Mouse (Mus musculus) ovary, postnatal 36 days (tissue): Measurements from ENCODE around the gene Zfp708.
"Not testable (repeated sequence)": the region's sequence is repeated elsewhere in the genome, so short reads cannot be mapped to it uniquely, and the experiment has no call there.

ENCODE experiments used
- DNase-seq: peaks from one replicate; pipeline ENCODE4 v3.0.0; 2022; ENCODE audit warnings: low spot score, mixed read lengths

The Zfp708 gene

GRCm38 (mm10) chr13:67097876-67098275 lies at the start of gene Zfp708:
Zfp708 (minus strand) TSS chr13:67097976.
- DNase-seq, result no peak

DNA sequence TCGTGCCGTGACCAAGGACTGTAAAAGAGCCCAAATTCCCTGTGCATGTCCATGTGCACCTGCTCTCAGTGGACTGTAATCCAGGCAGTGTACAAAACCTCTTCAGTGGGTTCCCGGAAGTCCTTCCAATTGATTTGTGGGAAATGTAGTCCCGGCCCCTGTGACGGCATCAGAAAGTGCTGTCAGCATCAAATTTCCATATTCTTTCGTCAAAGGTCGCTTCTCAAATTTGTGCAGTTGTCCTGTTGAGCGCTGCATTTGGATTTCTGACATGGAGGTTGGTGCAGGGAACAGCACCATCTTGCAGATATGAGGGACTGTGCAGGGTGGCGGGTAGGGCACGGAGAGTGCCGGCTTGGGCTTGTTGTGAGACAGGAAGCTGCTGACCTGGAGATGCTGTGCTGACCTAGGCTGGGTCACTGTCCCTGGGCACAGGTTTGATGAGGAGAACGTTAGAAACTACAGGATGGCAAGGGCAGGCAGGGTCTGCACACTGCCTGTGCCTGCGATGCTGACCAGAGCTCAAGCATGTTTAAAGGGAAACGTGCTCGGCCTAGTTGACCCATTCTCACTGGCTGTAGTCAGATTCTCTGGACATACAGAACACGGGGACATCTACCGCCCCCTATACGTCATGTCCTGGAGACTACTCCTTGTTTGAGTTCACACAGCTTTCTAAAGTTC lies 30.4 kb upstream of the Zfp708 start:
- peak; percentile 69 for DNase-seq

DNA sequence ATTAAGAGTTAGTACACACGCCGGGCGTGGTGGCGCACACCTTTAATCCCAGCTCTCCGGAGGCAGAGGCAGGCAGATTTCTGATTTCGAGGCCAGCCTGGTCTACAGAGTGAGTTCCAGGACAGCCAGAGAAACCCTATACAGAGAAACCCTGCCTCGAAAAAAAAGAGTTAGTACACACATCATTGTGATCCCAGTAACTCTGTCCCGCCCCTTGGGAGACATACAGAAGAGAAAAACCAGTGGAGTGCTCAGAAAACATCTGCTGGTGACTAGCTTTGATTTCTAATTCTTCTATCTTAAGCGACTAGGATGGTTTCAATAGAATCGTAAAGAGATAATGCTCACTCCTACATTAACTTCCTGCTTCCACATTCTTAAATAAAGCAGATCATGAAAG lies 29.7 kb upstream of the Zfp708 start:
- DNase-seq, result not testable (repeated sequence)

GRCm38 (mm10) chr13:67124460-67124859 lies 26.7 kb upstream of the Zfp708 start:
- DNase-seq, result no peak

DNA sequence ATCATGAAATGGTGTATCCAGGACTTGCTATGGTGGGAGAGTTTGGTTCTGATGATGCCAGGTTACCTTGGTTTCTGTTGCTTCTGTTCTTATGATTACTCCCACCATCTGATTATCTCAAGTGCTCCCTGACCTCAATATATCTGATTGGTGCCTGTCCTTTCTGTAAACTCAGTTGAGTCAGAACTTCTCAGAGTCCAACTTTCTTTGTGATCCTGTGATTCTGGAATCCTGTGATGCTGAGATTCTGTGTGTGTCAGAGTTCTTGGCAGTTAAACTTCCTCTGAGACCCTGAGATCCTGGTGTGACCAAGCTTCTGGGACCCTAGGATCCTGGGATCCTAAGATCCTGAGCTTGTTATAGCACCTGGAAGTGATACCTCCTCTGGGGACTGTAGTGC lies 23.6 kb upstream of the Zfp708 start, which contains the start of gene Zfp759:
TSS of gene Zfp759 (plus strand) at position 301 of the 400 bp plus-strand sequence.
- not testable (repeated sequence) for DNase-seq

DNA sequence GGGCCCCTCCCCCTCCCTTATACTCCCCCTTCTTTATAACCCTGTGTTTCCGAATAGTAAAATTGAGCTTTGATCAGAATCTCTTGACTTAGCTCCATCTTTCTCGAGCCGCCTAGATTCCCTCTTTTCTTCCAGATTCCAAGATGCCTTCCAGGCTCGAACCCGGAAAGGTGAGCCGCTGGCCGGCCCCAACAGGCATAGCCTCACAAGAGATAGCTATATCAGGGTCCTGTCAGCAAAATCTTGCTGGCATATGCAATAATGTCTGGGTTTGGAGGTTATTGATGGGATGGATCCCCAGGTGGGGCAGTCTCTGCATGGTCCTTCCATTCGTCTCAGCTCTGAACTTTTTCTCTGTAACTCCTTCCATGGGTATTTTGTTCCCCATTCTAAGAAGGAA lies 18.4 kb upstream of the Zfp708 start, which contains the start of gene Rslcan18:
TSS of gene Rslcan18 (minus strand) at position 101 of the 400 bp plus-strand sequence.
- not testable (repeated sequence) for DNase-seq

DNA sequence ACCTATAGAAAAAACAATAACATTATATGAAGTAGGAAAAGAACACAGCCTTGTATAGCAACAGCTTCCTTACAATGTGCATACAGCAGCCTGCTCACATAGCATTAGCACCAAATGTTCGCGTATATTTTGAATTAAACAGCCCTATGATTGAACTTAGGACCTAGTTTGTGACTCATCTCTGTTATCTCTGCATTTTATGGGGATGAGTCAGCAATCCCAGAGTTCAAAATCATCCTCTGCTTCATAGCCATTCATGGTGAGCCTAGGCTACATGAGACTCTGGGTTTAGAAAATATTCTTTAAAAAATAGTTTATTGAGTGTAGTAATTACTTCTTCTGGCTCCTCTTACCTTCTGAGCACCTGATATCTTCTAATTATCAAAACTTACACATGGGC lies 15.5 kb upstream of the Zfp708 start:
- no peak for DNase-seq

- no peak for DNase-seq
These were observed 14.3 kb upstream of the Zfp708 start for GRCm38 (mm10) chr13:67112096-67112495.

DNA sequence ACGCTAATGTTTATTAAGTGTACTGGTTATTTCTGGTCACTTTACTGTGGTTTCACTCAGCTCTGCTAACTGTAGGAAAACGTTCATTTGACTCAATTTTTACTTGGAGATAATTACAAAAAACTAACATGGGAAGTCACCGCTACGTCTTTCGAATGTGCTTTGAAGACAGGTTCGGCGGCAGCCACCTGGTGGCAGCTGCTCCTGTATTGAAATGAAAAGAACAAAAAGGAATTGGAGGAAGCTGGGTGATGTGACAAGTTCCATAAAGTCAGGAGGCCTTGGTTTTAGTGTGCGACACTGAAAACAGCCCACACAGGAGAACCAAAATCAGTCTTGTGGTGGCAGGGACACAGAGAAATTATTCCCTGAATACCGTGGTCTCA lies 11.0 kb upstream of the Zfp708 start:
- DNase-seq, result peak; percentile 28

DNA sequence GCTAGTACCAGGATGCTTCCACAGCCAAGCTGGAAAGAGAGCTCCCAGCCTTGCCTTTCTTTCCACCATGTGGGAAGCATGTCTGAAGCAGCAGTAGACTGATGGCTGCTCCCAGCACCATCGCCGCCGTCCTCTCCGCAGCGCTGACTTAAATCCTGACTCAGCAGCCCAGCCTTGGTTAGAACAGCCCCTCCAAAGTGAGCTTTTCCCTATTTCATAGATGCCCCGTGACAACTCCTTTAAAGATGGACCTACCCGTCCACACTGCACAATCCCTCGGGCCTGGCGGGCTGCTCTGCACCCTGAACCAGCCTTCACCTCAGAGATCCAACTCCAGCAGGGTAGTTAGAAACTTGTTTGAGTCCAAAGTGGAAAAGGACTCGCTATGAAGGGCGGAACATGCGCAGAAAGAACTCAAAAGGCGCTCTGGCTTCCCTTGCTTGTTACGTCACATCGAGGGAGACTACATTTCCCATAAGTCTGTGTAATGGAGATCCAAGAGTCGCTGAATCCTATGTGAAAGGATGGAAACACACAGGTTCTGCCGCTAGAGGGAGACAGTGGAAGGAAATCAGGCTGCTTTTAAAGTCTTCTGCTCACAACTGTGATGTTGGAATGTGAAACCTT lies 10.5 kb upstream of the Zfp708 start, which contains the start of gene Gm28557:
TSS of gene Gm28557 (minus strand) at position 411 of the 627 bp plus-strand sequence.
- DNase-seq, result peak; percentile 74

- no peak for DNase-seq
These were observed 9.9 kb upstream of the Zfp708 start for GRCm38 (mm10) chr13:67107681-67108080.

- no peak for DNase-seq
These were observed 7.6 kb downstream of the Zfp708 start for GRCm38 (mm10) chr13:67090154-67090553.

GRCm38 (mm10) chr13:67081946-67082345 lies 15.8 kb downstream of the Zfp708 start:
- DNase-seq, result no peak

DNA sequence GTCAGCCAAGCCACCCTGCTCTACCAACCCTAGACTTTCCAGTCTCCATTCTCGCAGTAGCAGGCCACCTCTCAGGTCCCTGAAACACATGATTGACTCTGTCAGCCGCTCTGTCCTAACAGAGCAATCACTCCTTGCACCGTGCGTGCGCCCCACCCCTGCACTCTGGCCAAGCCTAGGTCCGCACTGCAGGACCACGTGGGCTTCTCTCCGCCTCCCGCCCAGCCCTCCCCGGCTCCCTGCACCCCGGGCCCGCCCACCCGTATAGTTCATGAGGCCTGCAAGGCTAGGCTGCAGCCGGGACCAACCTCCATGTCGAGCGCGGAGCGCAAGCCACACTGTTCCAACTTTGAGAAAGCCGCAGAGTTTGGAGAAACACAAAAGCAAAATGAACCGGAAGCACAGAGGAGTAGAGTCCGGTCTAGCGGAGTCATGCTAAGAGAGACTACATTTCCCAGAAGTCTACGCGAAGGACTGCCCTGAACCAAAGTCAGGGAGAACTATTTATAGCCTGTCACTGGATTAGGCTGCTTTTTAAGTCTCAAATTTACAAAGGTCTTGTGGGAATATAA lies 16.5 kb downstream of the Zfp708 start:
- DNase-seq, result peak; percentile 74

GRCm38 (mm10) chr13:67077244-67077643 lies 20.5 kb downstream of the Zfp708 start:
- DNase-seq, result no peak

GRCm38 (mm10) chr13:67072786-67073185 lies 25.0 kb downstream of the Zfp708 start:
- DNase-seq, result no peak

DNA sequence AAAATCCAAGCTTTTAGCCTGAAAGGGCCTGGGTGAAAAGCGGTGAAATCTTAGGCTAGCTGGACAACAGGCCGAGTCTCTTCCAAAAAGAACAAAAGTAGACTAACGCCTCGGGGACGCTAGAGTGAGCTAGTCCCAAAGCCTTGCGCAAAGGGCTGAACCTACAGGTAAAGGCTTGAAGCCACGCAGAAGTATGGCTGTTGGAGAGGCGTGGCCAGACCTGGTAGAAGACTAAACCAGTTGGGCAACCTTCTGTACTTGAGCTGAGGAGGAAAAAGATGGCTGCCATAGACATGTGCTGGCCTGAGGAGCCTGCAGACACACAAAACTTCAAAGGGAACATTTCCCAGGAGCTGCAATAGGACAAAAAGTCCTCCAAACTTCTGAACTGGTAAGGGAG lies 32.4 kb downstream of the Zfp708 start:
- DNase-seq, result no peak

GRCm38 (mm10) chr13:67062427-67062826 lies 35.3 kb downstream of the Zfp708 start:
- DNase-seq, result no peak

- DNase-seq, result peak; percentile 83
These were observed 36.9 kb downstream of the Zfp708 start, which contains the start of gene Zfp712 for GRCm38 (mm10) chr13:67060786-67061358. Zfp712 (minus strand) TSS chr13:67061170.

DNA sequence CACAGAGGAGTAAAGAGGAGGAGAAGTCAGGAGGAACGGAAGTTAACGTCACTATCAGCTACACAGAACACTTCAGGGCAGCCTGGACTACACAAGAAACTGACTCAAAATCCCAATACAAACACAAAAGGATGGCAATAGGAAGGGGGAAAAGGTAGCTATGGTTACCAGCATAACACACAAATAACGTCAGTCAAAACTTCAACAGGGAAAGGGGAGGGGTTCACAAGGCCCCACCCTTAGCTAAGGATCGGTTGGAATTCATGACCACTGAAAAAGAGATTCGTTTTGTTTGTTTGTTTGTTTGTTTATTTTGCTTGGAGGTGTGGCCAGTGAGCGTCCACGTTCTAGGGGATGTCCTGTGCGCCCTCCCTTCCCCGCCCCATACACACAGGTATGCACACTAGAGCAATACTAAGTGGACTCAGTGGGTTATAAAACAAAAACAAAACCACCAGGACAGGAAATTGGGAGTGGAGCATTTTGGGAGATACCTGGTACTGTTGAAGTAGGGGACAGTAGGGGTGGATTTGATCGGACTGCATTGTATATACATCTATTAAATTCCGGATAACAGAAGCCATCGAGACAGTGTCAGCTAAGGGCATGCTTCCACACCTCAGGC lies 37.5 kb downstream of the Zfp708 start:
- no peak for DNase-seq
